Mouse (Mus musculus) heart, adult 2 months (tissue): Measurements from ENCODE around the gene Hrasls5.

ENCODE experiments used
- CTCF ChIP-seq: fragments of 200-600 bp; IDR thresholded peaks from 2 replicates; pipeline ENCODE4 v1.8.1; 2022; ENCODE audit warnings: antibody characterized with exemption, mild to moderate bottlenecking, moderate library complexity
- EP300 ChIP-seq: fragments of 200-500 bp; IDR thresholded peaks from 2 replicates; pipeline ENCODE4 v1.6.1; 2011; ENCODE audit warnings: low read depth, low read length, control low read depth; ENCODE audit not compliant: insufficient read depth

GRCm38 (mm10) chr19:7583599-7583998, 28.7 kb upstream of the Hrasls5 start:
- no peak for TF ChIP-seq CTCF
- TF ChIP-seq EP300: no peak
